Mouse (Mus musculus): Measurements from ENCODE around the gene Eif3d. TPM values are rescaled to one million over a fixed set of nuclear protein-coding genes. Genes with fewer than 3 reads are reported as not detected.

Eif3d gene
- polyA plus RNA-seq, 1 experiment from 2014 or later: 200 TPM

DNA sequence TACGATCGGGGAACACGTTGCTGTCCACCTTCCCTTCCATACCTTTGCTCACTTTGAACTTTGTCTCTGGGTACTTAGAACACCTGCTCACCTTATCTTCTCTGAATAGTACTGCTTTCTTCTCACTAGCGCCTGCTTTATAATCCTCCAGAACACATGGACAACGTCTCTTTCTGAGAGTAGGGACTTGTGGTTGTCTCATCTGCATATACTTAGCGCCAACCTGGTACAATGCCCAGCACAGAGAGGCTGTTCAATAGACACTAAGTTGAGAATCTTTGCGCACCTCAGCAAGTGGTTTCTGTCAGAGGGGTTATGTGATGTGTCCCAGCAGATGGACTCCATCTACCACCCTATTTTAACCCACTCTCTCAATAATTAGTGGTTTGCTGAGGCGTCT lies 40.8 kb downstream of the Eif3d start:
- peaks cover 3% of the 10 kb centered on the region; the same call in 1 of the 2 replicates for H3K27me3 ChIP-seq
- H3K4me2 ChIP-seq: peak overlapping the region; percentile 79
- H3K9ac ChIP-seq: peak overlapping the region; percentile 85
- H3K36me3 ChIP-seq: peaks cover 29% of the 10 kb centered on the region
- no peaks in the 10 kb centered on the region for H3K9me3 ChIP-seq (replicated peaks)
- 41% methylated on average over 8 of the region's 8 CpGs for WGBS (ENCODE audit: insufficient replicate concordance)
- no peak for DNase-seq
- H3K27ac ChIP-seq: peak overlapping the region; percentile 92
- peaks cover 74% of the 10 kb centered on the region for H3K4me1 ChIP-seq (replicated peaks)
- ATAC-seq (ENCODE audit: low read depth): no peak
- H3K4me3 ChIP-seq (replicated peaks): peak overlapping the region; percentile 88

DNA sequence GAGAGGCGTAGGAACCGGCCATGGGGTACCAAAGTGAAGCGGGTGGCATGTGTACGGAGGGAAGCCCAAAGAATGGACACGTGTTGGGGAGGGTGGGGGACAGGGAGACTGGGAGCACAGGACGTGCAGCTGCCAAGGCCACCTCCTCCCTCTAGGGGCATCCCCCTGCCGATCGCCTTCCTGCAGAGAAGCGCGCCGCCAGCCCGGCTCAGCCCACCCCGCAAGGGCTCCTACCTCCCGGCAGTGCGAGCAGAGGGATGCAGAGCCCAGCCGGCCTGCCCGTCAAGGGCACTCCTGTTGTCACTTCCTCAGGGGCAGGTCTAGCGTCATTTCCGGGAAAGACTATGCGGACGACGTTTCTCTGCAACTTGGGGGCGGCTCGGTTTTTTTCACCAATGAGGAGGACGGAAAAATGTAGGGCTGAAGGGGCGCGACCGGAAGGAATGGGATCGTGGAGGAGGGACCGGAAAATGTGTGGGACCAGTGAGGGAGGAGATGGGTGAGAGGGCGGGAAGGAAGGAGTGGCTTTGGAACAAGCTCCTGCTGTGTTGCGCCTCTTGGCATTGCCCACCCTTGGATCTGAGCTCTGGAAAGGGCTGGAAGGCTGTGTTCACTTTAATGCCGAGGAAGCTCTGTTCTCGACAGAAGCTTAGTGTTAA lies 41.8 kb downstream of the Eif3d start, which contains the start of gene Txn2:
Gene Txn2 (minus strand): TSS at position 334 of the 659 bp plus-strand sequence.
- Histone ChIP-seq H3K9me3 (replicated peaks) (no peaks in the 10 kb centered on the region), H3K4me3 (replicated peaks) (peak within 1 kb of the TSS; percentile 88), H3K4me1 (replicated peaks) (peaks cover 71% of the 10 kb centered on the region), H3K4me2 (peak within 1 kb of the TSS; percentile 79), H3K27ac (peak within 1 kb of the TSS; percentile 92), H3K36me3 (peaks cover 39% of the 10 kb centered on the region), H3K27me3 (no peaks in the 10 kb centered on the region), H3K9ac (peak within 1 kb of the TSS; percentile 85)
- DNase-seq (peak; percentile 97), ATAC-seq (ENCODE audit: low read depth) (peak; percentile 89)
- under 1% methylated on average over 34 of the region's 34 CpGs for WGBS (ENCODE audit: insufficient replicate concordance)

DNA sequence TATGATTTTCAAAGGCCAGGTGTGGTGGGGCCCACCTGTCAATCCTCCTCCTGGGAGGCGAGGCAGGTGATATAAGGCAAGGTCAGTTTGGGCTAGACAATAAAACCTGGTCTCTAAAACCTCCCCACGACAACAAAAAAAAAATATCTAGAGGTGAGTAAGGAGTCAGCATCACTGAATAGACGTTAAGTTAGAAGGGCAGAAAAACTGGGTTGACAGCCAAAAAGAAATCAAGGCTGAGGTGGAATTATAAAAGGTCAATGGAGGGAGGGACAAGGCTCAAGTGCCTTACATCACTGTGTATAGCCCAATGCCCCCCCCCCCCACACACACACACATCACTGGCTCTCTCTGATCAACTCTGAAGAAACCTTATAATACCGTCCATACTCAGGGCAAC lies 42.5 kb downstream of the Eif3d start:
- Histone ChIP-seq H3K4me1 (replicated peaks) (peaks cover 64% of the 10 kb centered on the region), H3K4me2 (peak overlapping the region; percentile 79), H3K9me3 (replicated peaks) (no peaks in the 10 kb centered on the region), H3K36me3 (peaks cover 46% of the 10 kb centered on the region), H3K4me3 (replicated peaks) (peak overlapping the region; percentile 88), H3K9ac (peak overlapping the region; percentile 85), H3K27ac (peak overlapping the region; percentile 91), H3K27me3 (no peaks in the 10 kb centered on the region)
- DNase-seq: no peak
- ATAC-seq (ENCODE audit: low read depth): no peak
- 15% methylated on average over 4 of the region's 4 CpGs for WGBS (ENCODE audit: insufficient replicate concordance)

DNA sequence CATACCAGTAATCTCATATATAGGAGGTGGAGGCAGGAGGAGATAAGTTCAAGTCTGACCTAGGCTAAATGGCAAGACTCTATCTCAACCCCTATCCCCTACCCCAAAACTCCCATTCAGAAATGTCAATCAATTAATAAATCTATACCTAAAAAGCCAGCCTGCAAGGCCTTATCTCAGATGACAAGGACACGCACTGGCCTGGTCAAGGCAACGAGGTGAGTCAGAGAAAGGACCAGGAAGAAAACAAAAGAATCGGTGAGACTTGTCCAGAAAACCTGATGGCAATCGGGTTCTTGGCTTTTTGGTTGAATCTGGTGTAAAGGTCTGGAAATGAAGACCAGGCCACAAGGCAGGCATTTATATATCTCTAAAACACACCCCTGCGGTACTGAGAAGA lies 43.7 kb downstream of the Eif3d start:
- Histone ChIP-seq H3K4me2 (peak overlapping the region; percentile 79), H3K9me3 (replicated peaks) (no peaks in the 10 kb centered on the region), H3K36me3 (peaks cover 58% of the 10 kb centered on the region), H3K27ac (no peak overlapping the region; the same call in 1 of the 2 replicates), H3K4me3 (replicated peaks) (peak overlapping the region; percentile 88), H3K27me3 (no peaks in the 10 kb centered on the region), H3K9ac (peak overlapping the region; percentile 85), H3K4me1 (replicated peaks) (peaks cover 59% of the 10 kb centered on the region)
- no peak for DNase-seq
- ATAC-seq (ENCODE audit: low read depth): no peak
- WGBS (ENCODE audit: insufficient replicate concordance): 72% methylated on average over 5 of the region's 5 CpGs

DNA sequence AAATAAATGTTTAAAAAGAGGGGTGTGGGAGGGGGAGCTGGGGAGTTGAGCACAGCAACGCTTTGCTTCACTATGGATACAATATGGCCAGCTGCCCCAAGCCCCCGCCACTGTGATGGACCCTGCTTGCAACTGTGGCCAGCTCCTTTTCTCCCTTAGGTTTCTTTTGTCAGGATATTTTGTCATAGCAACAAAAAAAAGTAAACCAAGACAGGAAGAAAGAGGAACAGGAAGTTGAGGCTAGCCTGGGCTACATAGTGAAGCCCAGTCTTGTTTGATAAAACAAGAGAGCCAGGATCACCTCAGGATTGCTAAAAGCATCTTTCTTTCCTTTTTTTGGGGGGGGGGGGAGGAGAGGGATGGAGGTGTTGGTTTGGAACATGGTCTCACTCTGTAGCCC lies 45.4 kb downstream of the Eif3d start:
- Histone ChIP-seq H3K27me3 (no peaks in the 10 kb centered on the region), H3K4me3 (replicated peaks) (no peak overlapping the region), H3K4me1 (replicated peaks) (peaks cover 53% of the 10 kb centered on the region), H3K9me3 (replicated peaks) (no peaks in the 10 kb centered on the region), H3K4me2 (no peak overlapping the region), H3K27ac (no peak overlapping the region), H3K36me3 (peaks cover 73% of the 10 kb centered on the region), H3K9ac (no peak overlapping the region)
- 91% methylated on average over 2 of the region's 2 CpGs for WGBS (ENCODE audit: insufficient replicate concordance)
- DNase-seq (no peak), ATAC-seq (ENCODE audit: low read depth) (no peak)

DNA sequence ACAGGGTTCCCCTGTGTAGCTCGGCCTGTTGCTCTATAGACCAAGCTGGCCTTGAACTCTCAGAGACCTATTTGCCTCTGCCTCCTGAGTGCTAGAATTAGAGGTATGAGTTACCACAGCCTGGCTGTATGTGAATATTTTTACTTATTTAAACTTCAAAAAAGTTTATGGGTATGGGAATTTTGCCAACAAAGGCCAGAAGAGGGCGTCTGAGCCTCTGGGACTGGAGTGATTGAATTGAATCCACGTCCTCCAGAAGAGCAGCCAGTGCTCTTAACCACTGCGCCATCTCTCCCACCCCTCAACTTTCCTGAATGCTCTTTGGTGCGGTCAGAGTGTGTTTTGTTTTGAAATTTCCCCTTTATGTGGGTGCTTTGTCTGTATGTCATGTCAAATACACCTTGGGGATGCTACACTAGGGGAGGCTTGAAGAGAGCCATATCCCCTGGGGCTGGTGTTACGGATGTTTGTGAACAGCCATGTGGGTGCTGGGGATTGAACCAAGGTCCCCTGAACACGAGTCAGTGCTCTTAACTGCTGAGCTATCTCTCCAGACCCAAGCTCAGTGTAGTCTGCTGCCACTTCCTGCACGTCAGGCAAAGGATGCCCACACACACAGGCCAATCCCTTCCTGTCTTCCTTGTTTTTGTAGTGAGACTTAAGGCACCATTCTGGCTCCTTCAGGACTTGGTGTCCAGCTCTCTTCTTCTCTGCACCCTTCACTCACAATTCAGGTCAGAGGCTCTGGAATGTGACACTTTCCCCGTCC lies 47.2 kb downstream of the Eif3d start:
- DNase-seq (no peak), ATAC-seq (ENCODE audit: low read depth) (no peak)
- peaks cover 89% of the 10 kb centered on the region for H3K36me3 ChIP-seq
- H3K4me1 ChIP-seq (replicated peaks): peaks cover 42% of the 10 kb centered on the region
- WGBS (ENCODE audit: insufficient replicate concordance): 65% methylated on average over 9 of the region's 9 CpGs
- peak overlapping the region; percentile 76; the same call in 1 of the 2 replicates for H3K27ac ChIP-seq
- H3K4me3 ChIP-seq (replicated peaks): no peak overlapping the region
- no peaks in the 10 kb centered on the region for H3K27me3 ChIP-seq
- H3K9me3 ChIP-seq (replicated peaks): no peaks in the 10 kb centered on the region
- H3K9ac ChIP-seq: no peak overlapping the region
- no peak overlapping the region for H3K4me2 ChIP-seq

DNA sequence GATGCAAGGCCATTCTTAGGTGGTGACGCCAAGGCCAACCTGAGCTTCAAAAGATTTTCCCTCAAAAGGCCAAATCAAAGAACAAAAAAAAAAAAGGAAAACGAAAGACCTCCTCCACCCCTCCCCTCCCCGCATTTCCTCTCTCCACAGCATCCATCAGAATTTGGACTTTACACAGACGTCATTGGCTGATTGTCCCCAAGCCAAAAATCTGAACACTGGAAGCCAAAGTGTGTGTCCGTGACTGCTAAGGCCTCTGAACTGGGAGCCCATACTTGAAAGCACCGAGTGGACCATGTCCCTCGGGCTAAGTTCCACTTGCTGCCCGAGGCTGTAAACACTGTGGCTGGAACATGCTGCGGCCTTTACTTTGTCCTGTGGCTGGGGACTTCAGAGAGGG lies 47.9 kb downstream of the Eif3d start:
- Histone ChIP-seq H3K9ac (no peak overlapping the region), H3K27me3 (no peaks in the 10 kb centered on the region), H3K9me3 (replicated peaks) (no peaks in the 10 kb centered on the region), H3K4me1 (replicated peaks) (peaks cover 35% of the 10 kb centered on the region), H3K4me3 (replicated peaks) (no peak overlapping the region), H3K4me2 (no peak overlapping the region), H3K36me3 (peaks cover 92% of the 10 kb centered on the region), H3K27ac (peak overlapping the region; percentile 76)
- ATAC-seq (ENCODE audit: low read depth) (peak; percentile 22; the same call in 1 of the 2 replicates), DNase-seq (no peak)
- WGBS (ENCODE audit: insufficient replicate concordance): 74% methylated on average over 9 of the region's 9 CpGs

DNA sequence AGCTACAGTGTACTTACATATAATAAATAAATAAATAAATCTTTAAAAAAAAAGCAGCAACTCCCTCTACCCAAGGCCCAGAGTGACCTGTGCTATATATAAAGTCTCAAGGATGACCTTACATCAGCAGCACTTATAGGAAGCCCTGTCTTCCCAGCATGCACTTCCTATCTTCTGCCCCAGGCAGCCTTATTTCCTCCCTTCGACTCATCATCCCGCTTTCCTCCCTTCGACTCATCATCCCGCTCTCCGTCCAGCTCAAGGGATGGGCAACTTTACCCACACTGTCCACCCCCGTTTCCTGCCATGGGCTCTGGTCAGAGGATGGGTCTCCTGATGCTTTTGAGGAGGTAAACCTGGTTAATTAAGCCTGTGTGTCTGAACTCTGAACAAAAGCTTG lies 49.0 kb downstream of the Eif3d start:
- Histone ChIP-seq H3K9ac (no peak overlapping the region), H3K9me3 (replicated peaks) (no peaks in the 10 kb centered on the region), H3K27me3 (no peaks in the 10 kb centered on the region), H3K4me1 (replicated peaks) (peaks cover 24% of the 10 kb centered on the region), H3K4me3 (replicated peaks) (no peak overlapping the region), H3K27ac (peak overlapping the region; percentile 76; the same call in 1 of the 2 replicates), H3K36me3 (peaks cover 89% of the 10 kb centered on the region), H3K4me2 (no peak overlapping the region)
- ATAC-seq (ENCODE audit: low read depth) (no peak), DNase-seq (no peak)
- 77% methylated on average over 6 of the region's 6 CpGs for WGBS (ENCODE audit: insufficient replicate concordance)

DNA sequence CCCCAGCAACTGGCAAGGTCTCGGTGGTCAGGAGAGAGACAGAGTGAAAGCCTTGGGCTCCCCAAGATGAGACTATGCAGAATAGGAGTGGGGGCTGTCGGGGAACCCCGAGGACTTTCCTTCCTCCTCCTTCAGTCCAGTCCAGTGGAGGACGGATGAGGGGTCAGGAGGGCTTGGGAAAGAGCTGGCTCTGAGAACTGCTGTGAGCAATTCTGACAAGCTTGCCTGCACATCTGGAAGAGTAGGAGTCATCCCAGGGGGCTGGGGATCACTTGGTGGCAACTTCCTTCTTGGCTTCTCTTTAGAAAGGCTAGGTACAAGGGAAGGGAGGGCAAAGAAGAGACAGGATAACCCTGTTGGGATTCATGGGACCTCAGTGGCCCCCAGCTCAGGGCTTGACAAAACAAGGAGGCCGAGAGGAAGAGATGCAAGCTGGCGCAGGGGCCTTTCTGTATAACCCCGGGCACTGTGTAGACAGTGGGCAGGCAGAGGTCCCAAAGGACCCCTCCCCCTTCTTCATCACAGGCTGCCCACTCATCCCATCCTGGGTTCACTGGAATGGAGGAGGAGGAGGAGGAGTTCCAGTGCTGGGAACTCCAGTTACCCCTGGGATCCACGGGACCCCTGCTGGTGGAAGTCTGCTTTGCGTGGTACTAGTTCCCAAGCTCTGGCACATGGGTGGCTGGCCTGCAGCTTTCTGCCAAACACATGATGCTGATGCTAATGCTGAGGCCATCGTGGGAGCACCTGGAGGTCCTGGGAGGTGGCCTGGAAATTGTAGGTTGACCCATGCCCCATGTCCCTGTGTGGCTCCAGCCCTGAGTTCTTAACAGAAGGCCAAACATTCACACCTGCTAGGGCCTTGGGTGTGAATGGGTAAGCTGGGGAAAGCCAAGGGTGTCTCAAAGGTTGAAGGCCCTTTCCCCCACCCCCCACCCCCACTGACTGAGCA lies 49.8 kb downstream of the Eif3d start:
- Histone ChIP-seq H3K4me2 (no peak overlapping the region), H3K9ac (no peak overlapping the region), H3K4me3 (replicated peaks) (no peak overlapping the region), H3K9me3 (replicated peaks) (no peaks in the 10 kb centered on the region), H3K4me1 (replicated peaks) (peaks cover 21% of the 10 kb centered on the region), H3K27me3 (no peaks in the 10 kb centered on the region), H3K27ac (peak overlapping the region; percentile 5; the same call in 1 of the 2 replicates), H3K36me3 (peaks cover 90% of the 10 kb centered on the region)
- 79% methylated on average over 10 of the region's 10 CpGs for WGBS (ENCODE audit: insufficient replicate concordance)
- DNase-seq (no peak), ATAC-seq (ENCODE audit: low read depth) (no peak)

DNA sequence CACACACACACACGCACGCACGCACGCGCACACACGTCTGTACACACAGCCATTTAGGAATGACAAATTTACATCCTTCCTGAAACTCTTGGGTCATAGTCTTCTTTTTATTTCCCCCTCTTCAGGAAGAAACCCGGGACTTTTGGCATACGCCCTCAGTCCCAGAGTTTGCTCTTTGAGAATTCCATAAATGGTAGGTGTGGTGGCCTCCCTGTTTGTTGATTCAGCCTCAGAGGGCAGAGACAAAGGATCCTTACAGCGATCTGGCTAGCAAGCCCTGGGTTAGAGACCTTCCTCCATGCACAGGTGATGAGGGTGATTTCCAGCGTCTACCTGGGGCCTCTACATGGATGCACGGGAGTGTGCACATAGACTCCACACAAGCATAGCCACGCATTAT lies 51.2 kb downstream of the Eif3d start:
- ATAC-seq (ENCODE audit: low read depth): no peak
- H3K4me1 ChIP-seq (replicated peaks): peaks cover 21% of the 10 kb centered on the region

More for the DNA sequence above, 51.2 kb downstream of the Eif3d start:
- Histone ChIP-seq H3K4me3 (replicated peaks) (no peak overlapping the region), H3K9me3 (replicated peaks) (no peaks in the 10 kb centered on the region), H3K9ac (no peak overlapping the region), H3K4me2 (no peak overlapping the region), H3K27me3 (no peaks in the 10 kb centered on the region), H3K36me3 (peaks cover 90% of the 10 kb centered on the region), H3K27ac (no peak overlapping the region)
- DNase-seq: no peak
- 87% methylated on average over 12 of the region's 12 CpGs for WGBS (ENCODE audit: insufficient replicate concordance)

Measured in liver, embryonic 13.5 days (tissue).